Mouse (Mus musculus): ENCODE measurements around the gene Pik3c2g.

DNA sequence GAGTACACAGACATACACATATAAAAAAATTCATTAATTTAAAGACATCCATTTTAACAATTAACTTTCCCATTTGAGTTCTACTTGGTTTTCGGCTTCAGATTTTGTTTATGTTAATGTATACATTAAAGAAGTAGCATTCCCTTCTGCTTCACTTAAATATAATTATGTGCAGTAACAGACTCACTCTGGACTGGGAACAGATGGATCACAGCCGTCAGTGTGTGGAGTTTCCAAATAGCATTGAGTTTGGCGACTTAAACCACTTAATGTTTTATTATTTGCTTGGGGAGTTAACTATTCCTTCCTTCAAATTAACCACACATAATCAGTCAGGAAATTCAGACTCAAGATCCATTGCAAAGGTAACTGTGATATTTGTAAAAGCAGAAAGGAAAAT lies 164.0 kb downstream of the Pik3c2g start:
- TF ChIP-seq EP300 (IDR thresholded peaks at IDR 0.05; ENCODE audit: insufficient read depth, low read depth, low read length) (no peak), CTCF (IDR thresholded peaks at IDR 0.05) (no peak)
